Mouse (Mus musculus): ENCODE data around the gene Slc11a1. TPM values are rescaled to one million over a fixed set of nuclear protein-coding genes. Genes with fewer than 3 reads are reported as not detected.

Gene Slc11a1
- total and polyA plus RNA-seq, 2 experiments, result 17.5 to 21.4 TPM

GRCm38 (mm10) chr1:74359952-74360517 lies 15.0 kb upstream of the Slc11a1 start:
- Histone ChIP-seq H3K4me3 (ENCODE audit: insufficient read depth, low read depth, low read length) (no peak overlapping the region), H3K9ac (ENCODE audit: low read depth, low read length) (no peak overlapping the region), H3K4me1 (ENCODE audit: control insufficient read depth, insufficient read depth, low read length) (no peaks in the 10 kb centered on the region), H3K27me3 (ENCODE audit: control insufficient read depth, insufficient read depth, low read length) (no peaks in the 10 kb centered on the region), H3K27ac (replicated peaks; ENCODE audit: insufficient read depth, low read depth, low read length) (no peak overlapping the region), H3K36me3 (ENCODE audit: control insufficient read depth, insufficient read depth, low read length) (no peaks in the 10 kb centered on the region), H3K79me2 (ENCODE audit: control insufficient read depth, insufficient read depth, low read length) (no peaks in the 10 kb centered on the region)
- WGBS, result 88% methylated on average over 5 of the region's 5 CpGs
- TF ChIP-seq POLR2A (IDR thresholded peaks at IDR 0.05; ENCODE audit: extremely low read depth, insufficient read depth, low read length), result no peak
- no peak for TF ChIP-seq CTCF (IDR thresholded peaks at IDR 0.05; ENCODE audit: low read depth, low read length)
- DNase-seq (ENCODE audit: extremely low read depth, low read depth, low spot score), result no peak

GRCm38 (mm10) chr1:74361812-74362211 lies 13.2 kb upstream of the Slc11a1 start, which contains the start of gene Catip:
Catip (plus strand) TSS chr1:74362108.
- no peak within 1 kb of the TSS for H3K27ac ChIP-seq (replicated peaks; ENCODE audit: insufficient read depth, low read depth, low read length)
- 5% methylated on average over 2 of the region's 2 CpGs for WGBS
- H3K36me3 ChIP-seq (ENCODE audit: control insufficient read depth, insufficient read depth, low read length), result no peaks in the 10 kb centered on the region
- H3K9ac ChIP-seq (ENCODE audit: low read depth, low read length), result no peak within 1 kb of the TSS
- peak; percentile 85 for DNase-seq (ENCODE audit: extremely low read depth, low read depth, low spot score)
- H3K4me1 ChIP-seq (ENCODE audit: control insufficient read depth, insufficient read depth, low read length), result no peaks in the 10 kb centered on the region
- no peaks in the 10 kb centered on the region for H3K27me3 ChIP-seq (ENCODE audit: control insufficient read depth, insufficient read depth, low read length)
- no peaks in the 10 kb centered on the region for H3K79me2 ChIP-seq (ENCODE audit: control insufficient read depth, insufficient read depth, low read length)
- H3K4me3 ChIP-seq (ENCODE audit: insufficient read depth, low read depth, low read length), result no peak within 1 kb of the TSS
- TF ChIP-seq POLR2A (IDR thresholded peaks at IDR 0.05; ENCODE audit: extremely low read depth, insufficient read depth, low read length) (no peak), CTCF (IDR thresholded peaks at IDR 0.05; ENCODE audit: low read depth, low read length) (peak; percentile 66)

- TF ChIP-seq CTCF (IDR thresholded peaks at IDR 0.05; ENCODE audit: low read depth, low read length), result no peak
- no peak for TF ChIP-seq POLR2A (IDR thresholded peaks at IDR 0.05; ENCODE audit: extremely low read depth, insufficient read depth, low read length)
- Histone ChIP-seq H3K9ac (ENCODE audit: low read depth, low read length) (no peak overlapping the region), H3K27me3 (ENCODE audit: control insufficient read depth, insufficient read depth, low read length) (no peaks in the 10 kb centered on the region), H3K4me1 (ENCODE audit: control insufficient read depth, insufficient read depth, low read length) (no peaks in the 10 kb centered on the region), H3K36me3 (ENCODE audit: control insufficient read depth, insufficient read depth, low read length) (no peaks in the 10 kb centered on the region), H3K79me2 (ENCODE audit: control insufficient read depth, insufficient read depth, low read length) (no peaks in the 10 kb centered on the region), H3K4me3 (ENCODE audit: insufficient read depth, low read depth, low read length) (no peak overlapping the region), H3K27ac (replicated peaks; ENCODE audit: insufficient read depth, low read depth, low read length) (no peak overlapping the region)
- 85% methylated on average over 17 of the region's 17 CpGs for WGBS
- DNase-seq (ENCODE audit: extremely low read depth, low read depth, low spot score), result no peak
These were observed 12.4 kb upstream of the Slc11a1 start for GRCm38 (mm10) chr1:74362325-74363229.

GRCm38 (mm10) chr1:74363437-74363836 lies 11.6 kb upstream of the Slc11a1 start:
- no peak for DNase-seq (ENCODE audit: extremely low read depth, low read depth, low spot score)
- WGBS, result 65% methylated on average over 5 of the region's 5 CpGs
- Histone ChIP-seq H3K36me3 (ENCODE audit: control insufficient read depth, insufficient read depth, low read length) (no peaks in the 10 kb centered on the region), H3K4me3 (ENCODE audit: insufficient read depth, low read depth, low read length) (no peak overlapping the region), H3K27ac (replicated peaks; ENCODE audit: insufficient read depth, low read depth, low read length) (no peak overlapping the region), H3K79me2 (ENCODE audit: control insufficient read depth, insufficient read depth, low read length) (no peaks in the 10 kb centered on the region), H3K4me1 (ENCODE audit: control insufficient read depth, insufficient read depth, low read length) (no peaks in the 10 kb centered on the region), H3K27me3 (ENCODE audit: control insufficient read depth, insufficient read depth, low read length) (no peaks in the 10 kb centered on the region), H3K9ac (ENCODE audit: low read depth, low read length) (no peak overlapping the region)
- no peak for TF ChIP-seq CTCF (IDR thresholded peaks at IDR 0.05; ENCODE audit: low read depth, low read length)
- no peak for TF ChIP-seq POLR2A (IDR thresholded peaks at IDR 0.05; ENCODE audit: extremely low read depth, insufficient read depth, low read length)

GRCm38 (mm10) chr1:74364270-74364669 lies 10.7 kb upstream of the Slc11a1 start:
- no peaks in the 10 kb centered on the region for H3K36me3 ChIP-seq (ENCODE audit: control insufficient read depth, insufficient read depth, low read length)
- H3K79me2 ChIP-seq (ENCODE audit: control insufficient read depth, insufficient read depth, low read length), result no peaks in the 10 kb centered on the region
- DNase-seq (ENCODE audit: extremely low read depth, low read depth, low spot score), result no peak
- no peaks in the 10 kb centered on the region for H3K4me1 ChIP-seq (ENCODE audit: control insufficient read depth, insufficient read depth, low read length)
- H3K27ac ChIP-seq (replicated peaks; ENCODE audit: insufficient read depth, low read depth, low read length), result no peak overlapping the region
- 75% methylated on average over 8 of the region's 8 CpGs for WGBS
- no peak for TF ChIP-seq CTCF (IDR thresholded peaks at IDR 0.05; ENCODE audit: low read depth, low read length)
- no peak for TF ChIP-seq POLR2A (IDR thresholded peaks at IDR 0.05; ENCODE audit: extremely low read depth, insufficient read depth, low read length)
- H3K4me3 ChIP-seq (ENCODE audit: insufficient read depth, low read depth, low read length), result no peak overlapping the region
- no peaks in the 10 kb centered on the region for H3K27me3 ChIP-seq (ENCODE audit: control insufficient read depth, insufficient read depth, low read length)
- no peak overlapping the region for H3K9ac ChIP-seq (ENCODE audit: low read depth, low read length)
